Mouse (Mus musculus) midbrain, embryonic 11.5 days (tissue): ENCODE results near the gene Gimap8. TPM values are rescaled to one million over a fixed set of nuclear protein-coding genes. Genes with fewer than 3 reads are reported as not detected.

Source experiments
- ATAC-seq: fragments of 200-750 bp; cut with Nextera tagmentation; 2 replicates; pipeline ENCODE4 v1.8.0; 2017; ENCODE audit warnings: moderate TSS enrichment, moderate library complexity; ENCODE audit not compliant: low FRiP score
- DNase-seq: peaks from one replicate; pipeline ENCODE4 v3.0.0; 2015; ENCODE audit warnings: low spot score; ENCODE audit errors: missing footprints
- H3K27ac ChIP-seq: fragments of 300-500 bp; sonication (generic); 2 replicates; pipeline ENCODE4 v1.5.1; 2014; ENCODE audit warnings: low read depth, low read length
- H3K27me3 ChIP-seq: fragments of 300-500 bp; sonication (generic); 2 replicates; pipeline ENCODE4 v1.6.1; 2014; ENCODE audit warnings: mild to moderate bottlenecking, low read length, moderate library complexity, mixed read lengths; ENCODE audit not compliant: control insufficient read depth, insufficient read depth
- H3K36me3 ChIP-seq: fragments of 300-500 bp; sonication (generic); 2 replicates; pipeline ENCODE4 v1.6.1; 2014; ENCODE audit warnings: mild to moderate bottlenecking, low read length, moderate library complexity, mixed read lengths; ENCODE audit not compliant: control insufficient read depth, insufficient read depth
- H3K4me1 ChIP-seq: fragments of 300-500 bp; sonication (generic); 2 replicates; pipeline ENCODE4 v1.6.1; 2014; ENCODE audit warnings: low read length; ENCODE audit not compliant: control insufficient read depth, insufficient read depth
- H3K4me2 ChIP-seq: fragments of 300-500 bp; sonication (generic); 2 replicates; pipeline ENCODE4 v1.6.1; 2014; ENCODE audit warnings: mild to moderate bottlenecking, moderate library complexity
- H3K4me3 ChIP-seq: fragments of 300-500 bp; sonication (generic); 2 replicates; pipeline ENCODE4 v1.5.1; 2014; ENCODE audit warnings: low read depth, low read length
- H3K9ac ChIP-seq: fragments of 300-500 bp; sonication (generic); 2 replicates; pipeline ENCODE4 v1.6.1; 2014; ENCODE audit warnings: low read length
- H3K9me3 ChIP-seq: fragments of 300-500 bp; sonication (generic); 2 replicates; pipeline ENCODE4 v1.6.1; 2016; ENCODE audit warnings: low read length; ENCODE audit not compliant: control insufficient read depth
- WGBS: fragments of 180-500 bp; shearing (Covaris S2); extraction: QIAGEN DNeasy Blood & Tissue Kit; methylation state at CpG from one replicate; pipeline ENCODE4 v1.1.7; 2014; 5-methylcytosine and 5-hydroxymethylcytosine counted together
- polyA plus RNA-seq: library from polyadenylated mRNA; unstranded; fragments of >200 nt; fragmentation: Nextera tagmentation; extraction: Ambion mirVana; gene quantifications from 2 replicates; pipeline ENCODE4 v1.2.1, GENCODE M21; 2014

Gimap8 gene
- polyA plus RNA-seq, 1 experiment from 2014 or later, result 0.25 TPM

- Histone ChIP-seq H3K27ac (no peak overlapping the region), H3K4me2 (no peak overlapping the region), H3K27me3 (no peaks in the 10 kb centered on the region), H3K4me1 (no peaks in the 10 kb centered on the region), H3K36me3 (no peaks in the 10 kb centered on the region), H3K4me3 (no peak overlapping the region), H3K9ac (no peak overlapping the region), H3K9me3 (no peaks in the 10 kb centered on the region)
- DNase-seq (no peak), ATAC-seq (no peak)
- WGBS, result 47% methylated on average over 3 of the region's 3 CpGs
These were observed 59.1 kb downstream of the Gimap8 start for GRCm38 (mm10) chr6:48706130-48706529.

Other genes starting within 250 kb of the Gimap8 start
- 12.7 and 14.3 TPM in 2 replicates for gene Zfp467, start 201.4 kb upstream of the Gimap8 start, polyA plus RNA-seq
- 0.10 and 0.23 TPM in 2 replicates for gene Sspo, start 199.0 kb upstream of the Gimap8 start, polyA plus RNA-seq
- gene Atp6v0e2, start 109.6 kb upstream of the Gimap8 start, polyA plus RNA-seq, result 64.4 and 71.4 TPM in 2 replicates
- gene Lrrc61, start 92.4 kb upstream of the Gimap8 start, polyA plus RNA-seq, result 15.5 and 15.9 TPM in 2 replicates
- 1.4 and 1.6 TPM in 2 replicates for gene Rarres2, start 74.4 kb upstream of the Gimap8 start, polyA plus RNA-seq
- gene Gm45021, start 57.6 kb upstream of the Gimap8 start, polyA plus RNA-seq, result not detected in 2 replicates
- gene Repin1, start 53.4 kb upstream of the Gimap8 start, polyA plus RNA-seq, result 39.9 and 44.1 TPM in 2 replicates
- not detected in 2 replicates for gene Gm44965, start 53.3 kb upstream of the Gimap8 start, polyA plus RNA-seq
- 7.8 and 9.3 TPM in 2 replicates for gene Zfp775, start 45.2 kb upstream of the Gimap8 start, polyA plus RNA-seq
- 0.52 and 0.82 TPM in 2 replicates for gene AI854703, start 20.5 kb upstream of the Gimap8 start, polyA plus RNA-seq
- 2.9 and 3.0 TPM in 2 replicates for gene Gimap9, start 28.9 kb downstream of the Gimap8 start, polyA plus RNA-seq
- 4.8 and 5.6 TPM in 2 replicates for gene Gimap4, start 37.3 kb downstream of the Gimap8 start, polyA plus RNA-seq
- 7.1 and 7.3 TPM in 2 replicates for gene Gimap6, start 61.0 kb downstream of the Gimap8 start, polyA plus RNA-seq
- 0.75 and 1.3 TPM in 2 replicates for gene Gm28053, start 71.4 kb downstream of the Gimap8 start, polyA plus RNA-seq
- gene Gimap7, start 71.4 kb downstream of the Gimap8 start, polyA plus RNA-seq, result not detected in 2 replicates
- gene Gimap1, start 91.8 kb downstream of the Gimap8 start, polyA plus RNA-seq, result 4.7 TPM in 2 replicates
- 0.62 and 0.83 TPM in 2 replicates for gene Gimap5, start 99.0 kb downstream of the Gimap8 start, polyA plus RNA-seq
- gene Gimap3, start 123.6 kb downstream of the Gimap8 start, polyA plus RNA-seq, result not detected in 2 replicates
- 18.9 and 19.6 TPM in 2 replicates for gene Tmem176a, start 193.7 kb downstream of the Gimap8 start, polyA plus RNA-seq
- 54.8 and 58.8 TPM in 2 replicates for gene Tmem176b, start 194.3 kb downstream of the Gimap8 start, polyA plus RNA-seq
- gene Aoc1, start 225.7 kb downstream of the Gimap8 start, polyA plus RNA-seq, result 0.10 TPM in 1 of 2 replicates, not detected in the other